In the genomic region with DNA sequence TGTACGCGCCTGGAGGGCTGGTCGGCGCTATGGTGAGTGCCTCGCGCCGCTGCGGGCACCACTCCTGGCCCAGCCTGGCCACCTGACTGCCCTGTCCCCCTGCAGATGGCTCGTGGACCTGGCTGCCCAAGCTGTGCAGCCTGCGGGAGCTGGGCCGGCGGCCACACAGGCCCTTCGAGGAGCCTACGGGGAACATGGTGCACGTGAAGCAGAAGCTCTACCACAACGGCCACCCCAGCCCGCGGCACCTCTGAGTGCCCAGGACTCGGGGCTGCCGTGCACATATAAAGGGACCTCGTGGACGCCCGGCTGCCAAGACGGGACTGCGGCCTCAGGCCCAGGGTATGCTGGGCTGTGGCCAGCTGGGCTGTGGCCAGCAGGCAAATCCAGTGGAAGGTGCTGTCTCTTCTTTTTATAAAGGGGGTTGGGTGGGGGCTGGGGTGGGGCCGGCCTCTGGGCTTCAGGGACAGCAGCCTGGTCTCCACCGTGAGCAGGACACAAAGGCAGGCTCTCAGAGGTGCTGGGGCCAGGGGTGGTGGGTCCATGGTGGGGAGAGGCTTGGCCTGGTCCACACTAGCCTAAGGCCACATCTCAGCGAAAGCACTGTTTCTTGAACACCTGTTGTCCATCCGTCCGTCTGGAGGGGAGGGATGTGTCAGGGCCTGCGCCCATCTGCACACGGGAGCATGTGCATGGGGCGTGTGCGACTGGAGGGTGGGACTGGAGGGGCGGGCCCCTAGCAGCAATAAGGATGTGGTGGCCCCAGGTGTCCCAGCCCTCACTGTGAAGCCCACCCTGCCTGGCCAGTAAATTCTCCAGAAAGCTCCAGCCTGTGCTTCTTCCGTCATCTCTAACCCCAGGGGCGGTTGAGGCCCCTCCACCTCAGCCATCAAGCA, we compare ENCODE assay signal across 12 mouse cellular contexts. TPM values are rescaled to one million over a fixed set of nuclear protein-coding genes. Genes with fewer than 3 reads are reported as not detected.
DNase-seq lines count a peak whose midpoint lies in the region; ATAC-seq and TF ChIP-seq lines count a peak whose summit lies in the region.
"Had no signal": no experiment of that assay in that cellular context is flagged by ENCODE, and none has a peak within 500 bp of the region (broad histone marks: within the 10 kb centered on the region; RNA-seq: fewer than 3 reads in every experiment).

No protein-coding gene starts in this region.

- H3K4me3 ChIP-seq in forebrain, embryonic 13.5 days: no peak overlapping the region
- H3K4me3 ChIP-seq in forebrain, embryonic 16.5 days (replicated peaks; ENCODE audit: low read length): no peak overlapping the region
- no peak overlapping the region for H3K4me3 ChIP-seq in layer of hippocampus, adult 2 months
- H3K4me3 ChIP-seq in G1E (ENCODE audit: low read depth, low read length): peak overlapping the region; percentile 39

- H3K4me2 ChIP-seq in forebrain, embryonic 13.5 days: no peak overlapping the region
- H3K4me2 ChIP-seq in forebrain, embryonic 16.5 days (ENCODE audit: low read length): no peak overlapping the region

- DNase-seq in layer of hippocampus, adult 2 months (ENCODE audit: low spot score in 2 of 2): no peak
- DNase-seq in layer of hippocampus, adult 9-10 months (ENCODE audit: low spot score): no peak
- DNase-seq in G1E (ENCODE audit: low spot score): no peak
- peak; percentile 80 to 83 for DNase-seq in cerebellum, postnatal 10 days
- no peak for DNase-seq in adipocyte (ENCODE audit: low spot score)
- no peak for DNase-seq in left cerebral cortex, postnatal 14 days (ENCODE audit: low spot score in 2 of 2)
- DNase-seq: layer of hippocampus, postnatal 36 days; right cerebral cortex, postnatal 25 days; thymus, adult 18-20 months had no signal

- no peak overlapping the region for H3K27ac ChIP-seq in forebrain, embryonic 13.5 days
- H3K27ac ChIP-seq in forebrain, embryonic 16.5 days (ENCODE audit: low read length): no peak overlapping the region
- H3K27ac ChIP-seq in layer of hippocampus, adult 2 months: peak overlapping the region; percentile 57; the same call in 1 of the 2 replicates

- H3K9me3 ChIP-seq in forebrain, embryonic 13.5 days (replicated peaks): no peaks in the 10 kb centered on the region
- H3K9me3 ChIP-seq in forebrain, embryonic 16.5 days (ENCODE audit: control insufficient read depth, low read length): no peaks in the 10 kb centered on the region
- H3K9me3 ChIP-seq in G1E (replicated peaks): no peaks in the 10 kb centered on the region

- 0 out of 2 replicates have a peak, but pooled peaks have one; percentile 14 for ATAC-seq in forebrain, embryonic 13.5 days
- no peak for ATAC-seq in forebrain, embryonic 16.5 days
- ATAC-seq in G1E (ENCODE audit: extremely low read depth, insufficient number of reproducible peaks, low FRiP score, poor library complexity, severe bottlenecking): no peak
- ATAC-seq: activated CD4-positive, CD25-positive, alpha-beta regulatory T cell, adult 4 months had no signal

- H3K36me3 ChIP-seq in forebrain, embryonic 13.5 days (ENCODE audit: poor library complexity, severe bottlenecking): peaks cover 79% of the 10 kb centered on the region
- H3K36me3 ChIP-seq in forebrain, embryonic 16.5 days (ENCODE audit: control insufficient read depth, insufficient read depth): peaks cover 8% of the 10 kb centered on the region; the same call in 1 of the 2 replicates
- H3K36me3 ChIP-seq in G1E (replicated peaks): peaks cover 95% of the 10 kb centered on the region

- H3K9ac ChIP-seq in forebrain, embryonic 13.5 days: no peak overlapping the region
- no peak overlapping the region for H3K9ac ChIP-seq in forebrain, embryonic 16.5 days (replicated peaks; ENCODE audit: low read depth, low read length)

- 80% methylated on average over 37 of the region's 37 CpGs for WGBS in forebrain, embryonic 13.5 days
- 67% methylated on average over 37 of the region's 37 CpGs for WGBS in forebrain, embryonic 16.5 days

- peaks cover 15% of the 10 kb centered on the region for H3K4me1 ChIP-seq in forebrain, embryonic 13.5 days
- peaks cover 14% of the 10 kb centered on the region for H3K4me1 ChIP-seq in forebrain, embryonic 16.5 days (replicated peaks; ENCODE audit: control insufficient read depth, insufficient read depth, low read length)
- H3K4me1 ChIP-seq in G1E (ENCODE audit: insufficient read depth, low read depth, low read length): peaks cover 26% of the 10 kb centered on the region

- H3K27me3 ChIP-seq in forebrain, embryonic 13.5 days: no peaks in the 10 kb centered on the region
- H3K27me3 ChIP-seq in forebrain, embryonic 16.5 days (replicated peaks; ENCODE audit: control insufficient read depth, insufficient read depth, low read length): no peaks in the 10 kb centered on the region
- H3K27me3 ChIP-seq in G1E (ENCODE audit: insufficient read depth, low read length): no peaks in the 10 kb centered on the region

- no peak for TF ChIP-seq CTCF in layer of hippocampus, adult 2 months (conservative IDR thresholded peaks at IDR 0.05)
- no peak for TF ChIP-seq CTCF in G1E (IDR thresholded peaks at IDR 0.05; ENCODE audit: low read depth, low read length)

- intact Hi-C loops in left cerebral cortex, postnatal 14 days (cut with DNase I): no loop called here

RNA-seq across cellular contexts. Expression of a gene that starts 5.4 kb away (rescaled TPM):
- 1.9 and 2.4 TPM in 2 replicates for polyA plus RNA-seq in forebrain, embryonic 13.5 days (2015; fragmentation: Nextera tagmentation; extraction: Ambion mirVana)
- polyA plus RNA-seq in forebrain, embryonic 16.5 days (2015; fragmentation: Nextera tagmentation; extraction: Ambion mirVana): 7.3 and 11.4 TPM in 2 replicates
- total RNA-seq in layer of hippocampus, adult 2 months (2021): 10 to 100 TPM; 32.7 to 39.0 TPM
- total RNA-seq in G1E (2014; fragmentation: Nextera tagmentation) (0.58 and 0.68 TPM in 2 replicates), G1E (2017) (0.55 and 0.64 TPM in 2 replicates)
- 0.94 and 0.98 TPM in 2 replicates for polyA plus RNA-seq in G1E (2012)
- total RNA-seq in left cerebral cortex, postnatal 14 days (2021): 10 to 100 TPM; 67.0 to 70.7 TPM

RNA-seq across cellular contexts. Expression of a gene that starts 20.9 kb away (rescaled TPM):
- polyA plus RNA-seq in forebrain, embryonic 13.5 days (2015; fragmentation: Nextera tagmentation; extraction: Ambion mirVana): 79.2 and 93.3 TPM in 2 replicates
- 98.2 and 101 TPM in 2 replicates for polyA plus RNA-seq in forebrain, embryonic 16.5 days (2015; fragmentation: Nextera tagmentation; extraction: Ambion mirVana)
- 10 to 100 TPM; 49.9 to 51.4 TPM for total RNA-seq in layer of hippocampus, adult 2 months (2021)
- 43.2 and 64.6 TPM in 2 replicates for total RNA-seq in G1E (2014; fragmentation: Nextera tagmentation)
- total RNA-seq in G1E (2017): 58.8 and 61.5 TPM in 2 replicates
- polyA plus RNA-seq in G1E (2012): 65.7 and 70.7 TPM in 2 replicates
- 10 to 100 TPM; 52.3 to 53.2 TPM for total RNA-seq in left cerebral cortex, postnatal 14 days (2021)

RNA-seq across cellular contexts. Expression of a gene that starts 34.5 kb away (rescaled TPM):
- 15.1 and 15.3 TPM in 2 replicates for polyA plus RNA-seq in forebrain, embryonic 13.5 days (2015; fragmentation: Nextera tagmentation; extraction: Ambion mirVana)
- polyA plus RNA-seq in forebrain, embryonic 16.5 days (2015; fragmentation: Nextera tagmentation; extraction: Ambion mirVana): 27.3 and 29.6 TPM in 2 replicates
- total RNA-seq in layer of hippocampus, adult 2 months (2021): 1 to 10 TPM; 9.6 to 9.8 TPM
- 0.39 and 0.68 TPM in 2 replicates for total RNA-seq in G1E (2014; fragmentation: Nextera tagmentation)
- 0.93 and 1.0 TPM in 2 replicates for total RNA-seq in G1E (2017)
- 0.09 and 0.10 TPM in 2 replicates for polyA plus RNA-seq in G1E (2012)
- 10 to 100 TPM; 16.3 to 17.0 TPM for total RNA-seq in left cerebral cortex, postnatal 14 days (2021)

RNA-seq across cellular contexts. Expression of a gene that starts 35.4 kb away (rescaled TPM):
- polyA plus RNA-seq in forebrain, embryonic 13.5 days (2015; fragmentation: Nextera tagmentation; extraction: Ambion mirVana): 160 and 162 TPM in 2 replicates
- 134 and 150 TPM in 2 replicates for polyA plus RNA-seq in forebrain, embryonic 16.5 days (2015; fragmentation: Nextera tagmentation; extraction: Ambion mirVana)
- total RNA-seq in layer of hippocampus, adult 2 months (2021): 10 to 100 TPM; 90.9 to 92.8 TPM
- total RNA-seq in G1E (2014; fragmentation: Nextera tagmentation) (195 and 204 TPM in 2 replicates), G1E (2017) (184 and 186 TPM in 2 replicates)
- 74.7 and 91.4 TPM in 2 replicates for polyA plus RNA-seq in G1E (2012)
- total RNA-seq in left cerebral cortex, postnatal 14 days (2021): 10 to 100 TPM; 84.2 to 86.8 TPM

RNA-seq across cellular contexts. Expression of a gene that starts 45.7 kb away (rescaled TPM):
- polyA plus RNA-seq in forebrain, embryonic 13.5 days (2015; fragmentation: Nextera tagmentation; extraction: Ambion mirVana): 0.20 and 0.45 TPM in 2 replicates
- 0.47 and 0.53 TPM in 2 replicates for polyA plus RNA-seq in forebrain, embryonic 16.5 days (2015; fragmentation: Nextera tagmentation; extraction: Ambion mirVana)
- total RNA-seq in layer of hippocampus, adult 2 months (2021): 10 to 100 TPM; 24.0 to 24.8 TPM
- total RNA-seq in G1E (2014; fragmentation: Nextera tagmentation) (not detected in 2 replicates), G1E (2017) (0.05 and 0.06 TPM in 2 replicates)
- 0.01 TPM in 1 of 2 replicates, not detected in the other for polyA plus RNA-seq in G1E (2012)
- total RNA-seq in left cerebral cortex, postnatal 14 days (2021): 10 to 100 TPM in 1 of 2 experiments, 1 to 10 TPM in 1; 8.7 to 11.6 TPM

Comparison
In these comparisons a context has a peak if more than half of its experiments do, and no peak if none do; other contexts are left out.
1. DNase-seq: peak in cerebellum, postnatal 10 days (2 of 2); none in layer of hippocampus, adult 2 months (0 of 2), layer of hippocampus, adult 9-10 months (single experiment), G1E (single experiment), adipocyte (single experiment) and left cerebral cortex, postnatal 14 days (0 of 2).
2. RNA of a gene that starts 5.4 kb away (total RNA-seq): 67.0 to 70.7 TPM in left cerebral cortex, postnatal 14 days and 32.7 to 39.0 TPM in layer of hippocampus, adult 2 months; 0.55 to 0.68 TPM in G1E; every median in the first group is over 10 times any median in the second.
3. RNA of a gene that starts 34.5 kb away (total RNA-seq): 16.3 to 17.0 TPM in left cerebral cortex, postnatal 14 days and 9.6 to 9.8 TPM in layer of hippocampus, adult 2 months; 0.39 to 1.0 TPM in G1E; every median in the first group is over 4 times any median in the second.